Mouse (Mus musculus) testis, adult 2 months (tissue): Measurements from ENCODE around the gene Vmn1r78.
"Not testable (repeated sequence)": the region's sequence is repeated elsewhere in the genome, so short reads cannot be mapped to it uniquely, and the experiment has no call there.

Source experiments
- CTCF ChIP-seq: fragments of 200-500 bp; IDR thresholded peaks from 2 replicates; pipeline ENCODE4 v1.5.1; 2012; ENCODE audit warnings: low read depth, mild to moderate bottlenecking, inconsistent platforms, low read length, moderate library complexity; ENCODE audit not compliant: control insufficient read depth, insufficient read depth, insufficient replicate concordance
- POLR2A ChIP-seq: fragments of 200-500 bp; IDR thresholded peaks from 2 replicates; pipeline ENCODE4 v1.6.1; 2012; ENCODE audit warnings: low read depth, mild to moderate bottlenecking, inconsistent platforms, low read length, moderate library complexity; ENCODE audit not compliant: control insufficient read depth

DNA sequence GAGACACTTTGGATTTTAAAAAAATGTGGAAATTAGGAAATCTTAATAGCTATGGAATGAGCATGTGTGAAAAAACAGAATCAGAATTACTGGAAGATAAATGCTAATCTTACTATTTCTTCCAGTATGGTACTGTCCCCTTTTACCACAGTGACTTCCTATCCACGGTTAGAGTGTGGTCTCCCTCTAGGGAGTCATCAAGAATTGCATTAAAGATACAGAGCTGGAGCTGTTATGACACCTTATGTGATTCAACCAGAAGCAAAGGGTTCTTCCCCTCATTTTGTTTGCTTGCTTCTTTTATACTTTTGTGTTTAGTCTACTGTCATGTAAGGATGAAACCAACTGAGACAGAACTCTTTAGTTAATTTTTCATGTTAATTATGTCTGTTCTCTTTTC is 6.4 kb downstream of the Vmn1r78 start:
- TF ChIP-seq POLR2A, CTCF: not testable (repeated sequence)
